Mouse (Mus musculus) heart, adult 2 months (tissue): ENCODE results near the gene Zfp334.

Source experiments
- CTCF ChIP-seq: fragments of 200-600 bp; IDR thresholded peaks from 2 replicates; pipeline ENCODE4 v1.8.1; 2022; ENCODE audit warnings: antibody characterized with exemption, mild to moderate bottlenecking, moderate library complexity
- POLR2A ChIP-seq: fragments of 200-500 bp; IDR thresholded peaks from 2 replicates; pipeline ENCODE4 v1.6.1; 2011; ENCODE audit warnings: mild to moderate bottlenecking, low read depth, low read length, control low read depth; ENCODE audit not compliant: insufficient read depth

- no peak for TF ChIP-seq CTCF
- TF ChIP-seq POLR2A, result no peak
Observed at GRCm38 (mm10) chr2:165419670-165420111, 31.6 kb upstream of the Zfp334 start.
